Mouse (Mus musculus): Measurements from ENCODE around the gene Ncoa3.

GRCm38 (mm10) chr2:165995711-165996110 lies 3.3 kb downstream of the Ncoa3 start:
- TF ChIP-seq CTCF (IDR thresholded peaks at IDR 0.05; ENCODE audit: low read depth) (no peak), EP300 (IDR thresholded peaks at IDR 0.05; ENCODE audit: low read depth) (no peak)

All from liver, embryonic 14.5 days (tissue).